Mouse (Mus musculus) thymus, postnatal 0 days (tissue): ENCODE results near the gene Klf9. TPM values are rescaled to one million over a fixed set of nuclear protein-coding genes. Genes with fewer than 3 reads are reported as not detected.
A peak's percentile ranks its signal among the peaks of the same experiment; 100 is the strongest.

Experiments used
- DNase-seq: peaks from one replicate; pipeline ENCODE4 v3.0.0-alpha.2; 2015; ENCODE audit warnings: low spot score
- polyA plus RNA-seq: library from polyadenylated mRNA; unstranded; fragments of >200 nt; fragmentation: Nextera tagmentation; extraction: Ambion mirVana; gene quantifications from 2 replicates; pipeline ENCODE4 v1.2.1, GENCODE M21; 2015

Klf9 gene
- 2.7 and 2.8 TPM in 2 replicates for polyA plus RNA-seq

DNA sequence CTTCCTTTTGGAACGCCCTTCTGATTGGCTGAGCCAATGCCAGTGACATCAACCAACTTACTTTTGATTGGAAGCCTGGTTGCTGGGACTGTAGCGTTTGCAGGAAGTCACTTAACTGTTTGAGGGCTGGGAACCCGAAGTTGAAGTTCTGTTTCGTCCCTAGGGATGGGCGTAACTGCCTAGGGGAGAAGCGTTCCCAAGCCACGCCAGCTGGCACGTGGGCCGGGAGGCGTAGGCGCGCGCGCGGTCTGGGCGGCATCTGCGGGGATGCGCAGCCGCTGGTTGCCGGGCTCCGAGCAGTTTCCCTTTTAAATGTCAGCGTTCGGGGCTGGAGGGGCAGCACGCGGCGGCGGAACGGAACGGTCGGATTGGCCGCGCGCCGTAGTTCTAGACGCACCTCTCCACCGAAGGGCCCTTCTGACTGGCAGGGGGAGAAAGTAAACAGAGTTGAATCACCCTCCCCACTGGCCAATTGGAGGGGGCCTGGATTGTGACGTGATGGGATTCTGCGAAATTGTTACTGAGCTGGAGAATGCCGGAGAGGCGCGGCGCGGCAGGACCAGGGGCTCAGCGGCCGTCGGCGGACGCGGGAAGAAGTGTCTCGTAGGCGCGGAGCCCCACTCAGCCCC is at the start of gene Klf9:
TSS of gene Klf9 (plus strand) at position 538 of the 629 bp plus-strand sequence.
- peak; percentile 77 for DNase-seq

DNA sequence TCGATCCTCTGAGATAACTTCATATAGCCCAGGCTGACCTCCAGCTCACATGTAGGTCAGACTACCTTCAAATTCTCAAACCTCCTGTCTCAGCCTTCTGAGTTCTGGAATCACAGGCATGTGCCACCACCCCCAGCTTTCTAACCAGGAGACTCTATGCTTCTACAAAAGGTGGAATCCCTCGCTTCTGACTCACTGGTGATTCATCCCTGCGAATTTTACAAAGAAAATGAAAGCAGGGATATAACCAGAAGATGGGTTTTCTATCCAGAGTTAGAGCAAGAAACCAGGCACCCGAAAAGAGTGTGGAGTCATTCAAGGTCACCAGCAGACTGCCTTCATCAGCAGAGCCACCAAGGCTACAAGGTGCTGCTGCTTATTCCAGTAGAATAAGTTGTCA is 49.4 kb upstream of the Klf9 start:
- no peak for DNase-seq

DNA sequence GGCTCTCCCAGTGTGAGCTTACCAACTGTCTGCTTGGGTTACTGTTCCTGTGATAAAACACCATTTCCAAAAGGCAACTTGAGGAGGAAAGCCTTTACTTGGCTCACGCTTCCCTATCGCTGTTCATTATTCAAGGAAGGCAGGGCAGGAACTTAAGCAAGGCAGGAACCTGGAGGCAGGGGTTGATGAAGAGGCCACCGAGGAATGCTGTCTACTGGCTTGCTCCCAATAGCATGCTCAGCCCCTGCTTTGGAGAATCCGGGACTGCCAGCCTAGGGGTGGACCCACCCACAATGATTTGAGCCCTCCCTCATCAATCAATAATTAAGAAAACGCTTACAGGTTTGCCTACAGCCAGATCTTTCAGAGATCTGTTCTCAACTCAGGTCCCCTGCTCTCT is 47.5 kb upstream of the Klf9 start:
- no peak for DNase-seq

DNA sequence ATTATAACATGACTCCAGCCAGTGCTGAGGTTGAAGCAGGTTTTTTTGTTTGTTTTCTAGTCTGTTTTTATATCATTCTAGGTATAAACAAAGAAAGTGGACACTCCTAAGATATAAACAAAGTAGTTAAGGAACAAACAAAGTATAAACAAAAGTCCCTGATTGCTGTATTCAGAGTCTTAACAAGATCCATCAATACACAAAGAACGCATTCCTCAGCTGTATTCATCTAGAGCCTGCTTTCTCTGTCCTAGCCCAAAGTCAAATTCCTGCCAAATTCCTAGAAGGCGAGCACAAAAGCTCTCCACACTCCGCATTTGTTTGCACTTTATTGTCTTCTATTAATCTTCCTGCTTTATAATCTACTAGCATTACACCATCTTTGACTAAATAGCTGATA is 46.1 kb upstream of the Klf9 start:
- DNase-seq: no peak

DNA sequence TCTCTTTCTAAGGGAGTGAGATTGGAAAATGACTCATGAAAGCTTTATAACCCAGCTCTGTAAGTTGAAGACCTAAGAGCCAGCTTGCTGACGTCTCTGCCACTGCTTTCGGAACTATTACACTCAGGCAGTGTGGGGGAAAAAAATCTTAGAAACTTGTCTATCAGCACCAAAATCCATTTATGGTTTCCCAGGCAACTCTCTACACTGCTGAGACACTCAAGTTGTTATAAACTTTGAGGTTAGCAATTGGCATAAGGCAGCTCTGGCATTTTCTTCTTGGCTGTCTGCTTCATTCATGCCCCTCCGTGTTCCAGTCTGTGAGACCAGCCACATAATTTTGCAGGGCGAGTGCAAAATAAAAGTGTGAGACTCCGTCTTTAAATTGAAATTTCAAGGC is 34.2 kb upstream of the Klf9 start:
- no peak for DNase-seq

DNA sequence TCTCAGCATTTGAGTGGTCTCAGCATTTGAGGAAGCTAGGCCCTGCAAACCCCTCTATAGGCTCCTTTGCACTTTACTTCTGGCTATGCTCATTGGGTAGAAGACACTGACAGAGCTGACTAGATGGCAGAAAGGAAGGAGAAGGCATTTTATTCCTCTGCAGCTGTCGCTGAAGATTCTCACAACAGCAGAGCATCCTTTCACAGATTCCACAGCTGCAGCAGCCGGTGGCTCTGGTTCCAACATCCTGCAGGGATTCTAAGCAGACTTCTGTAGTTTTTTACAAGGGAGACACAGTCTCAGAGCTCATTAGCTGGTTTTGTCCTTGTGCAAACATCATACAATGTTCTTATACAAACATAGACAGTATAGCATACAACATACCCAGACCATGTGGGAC is 33.7 kb upstream of the Klf9 start:
- DNase-seq: no peak

DNA sequence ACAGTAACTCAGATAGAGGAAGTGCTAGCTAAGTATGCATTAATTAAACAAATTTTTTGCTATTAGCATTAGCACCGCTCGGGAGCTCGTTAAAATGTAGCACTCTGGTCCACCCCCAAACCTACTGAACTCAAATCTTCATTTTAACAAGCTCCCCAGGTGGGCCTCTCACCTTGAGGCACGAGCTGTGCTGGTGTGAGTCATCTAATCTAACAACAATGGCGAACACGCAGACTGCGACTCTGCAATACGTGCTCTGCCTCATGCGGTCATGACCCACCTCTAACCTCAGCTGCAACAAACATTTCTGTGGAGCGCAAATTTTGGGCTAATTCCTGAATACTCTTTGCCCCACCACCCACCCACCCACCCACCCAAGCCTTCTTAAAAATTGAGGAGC is 19.2 kb upstream of the Klf9 start:
- DNase-seq: no peak

DNA sequence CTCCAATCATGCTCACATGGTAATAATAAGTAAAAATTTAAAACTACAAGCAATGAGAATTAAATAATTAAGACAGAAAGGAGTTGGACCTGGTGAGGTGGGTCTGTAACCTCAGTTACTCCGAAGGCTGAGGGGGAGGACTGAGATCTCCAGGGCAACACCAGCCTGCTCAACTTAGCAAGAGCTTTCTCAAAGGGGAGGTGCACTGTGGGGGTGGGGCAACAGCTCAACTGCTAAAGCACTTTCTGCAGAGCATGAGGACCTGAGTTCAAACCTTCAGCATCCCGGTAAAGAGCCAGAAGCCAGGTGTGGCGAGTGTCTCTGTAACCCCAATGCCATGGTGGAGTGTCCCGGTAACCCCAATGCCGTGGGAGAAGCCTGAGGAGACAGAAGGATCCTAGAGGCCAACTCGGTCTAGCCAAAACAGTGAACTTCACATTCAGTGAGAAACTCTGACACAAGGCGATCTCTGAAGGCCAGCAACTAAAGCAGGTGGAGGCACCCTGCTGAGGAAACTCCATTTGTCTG is 16.9 kb upstream of the Klf9 start:
- no peak for DNase-seq

DNA sequence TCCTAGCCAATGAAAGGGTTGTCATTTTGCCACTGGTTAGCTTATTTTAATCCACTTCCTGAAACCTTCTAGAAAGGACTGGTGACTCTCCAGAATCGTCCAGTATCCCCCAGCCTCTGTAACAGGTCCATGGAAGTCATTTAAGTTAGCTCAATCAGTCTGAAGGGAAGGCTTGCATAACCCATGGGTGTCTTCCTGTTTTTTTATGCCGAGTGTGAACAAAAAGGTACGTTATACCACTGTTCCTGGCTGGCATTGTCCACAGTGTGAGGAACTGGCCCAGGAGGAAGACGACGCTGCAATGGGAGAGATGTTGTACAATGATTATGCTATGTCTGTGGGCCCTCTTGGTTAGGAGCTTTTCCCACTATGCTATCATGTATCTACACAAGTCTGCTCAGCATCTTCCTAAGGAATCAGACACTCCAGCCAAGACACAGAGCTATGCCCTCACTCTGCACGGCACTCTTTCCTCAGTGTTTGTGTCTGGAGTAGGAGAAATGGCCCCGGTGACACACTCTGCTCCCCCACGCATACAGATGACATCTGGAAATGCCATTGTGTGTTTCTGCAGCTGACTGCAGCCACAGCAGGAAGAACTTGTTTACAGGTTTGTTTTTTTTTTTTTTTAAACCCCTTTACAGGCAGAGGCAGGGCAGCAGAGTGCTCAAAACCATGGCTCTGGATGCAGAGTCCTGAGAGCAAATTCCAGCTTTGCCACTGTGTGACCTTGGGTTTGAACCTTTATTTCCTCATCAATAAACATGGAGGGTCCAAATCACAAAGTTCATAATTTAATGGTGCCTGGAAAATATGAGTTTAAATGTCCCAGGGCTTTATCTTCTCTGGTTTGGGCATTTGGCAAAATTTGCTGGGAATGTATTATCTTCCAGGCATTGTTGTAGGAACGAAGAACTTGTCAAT is 15.5 kb upstream of the Klf9 start:
- DNase-seq: no peak

DNA sequence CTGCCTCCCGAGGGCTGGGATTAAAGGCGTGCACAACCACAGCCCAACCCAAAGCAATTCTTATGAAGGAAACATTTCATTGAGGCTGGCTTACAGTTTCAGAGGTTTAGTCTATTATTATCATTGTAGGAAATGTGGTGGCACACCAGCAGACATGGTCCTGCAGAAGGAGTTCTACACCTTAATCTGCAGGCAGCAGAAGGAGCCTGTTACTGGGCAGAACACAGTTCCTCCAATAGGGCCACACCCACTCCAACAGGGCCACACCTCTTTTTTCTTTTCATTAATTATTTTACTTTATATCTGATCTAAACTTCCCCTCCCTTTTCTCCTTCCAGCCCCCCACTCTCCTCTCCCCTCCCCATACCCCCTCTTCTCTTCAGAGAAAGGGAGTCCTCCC is 11.1 kb upstream of the Klf9 start:
- DNase-seq: no peak

DNA sequence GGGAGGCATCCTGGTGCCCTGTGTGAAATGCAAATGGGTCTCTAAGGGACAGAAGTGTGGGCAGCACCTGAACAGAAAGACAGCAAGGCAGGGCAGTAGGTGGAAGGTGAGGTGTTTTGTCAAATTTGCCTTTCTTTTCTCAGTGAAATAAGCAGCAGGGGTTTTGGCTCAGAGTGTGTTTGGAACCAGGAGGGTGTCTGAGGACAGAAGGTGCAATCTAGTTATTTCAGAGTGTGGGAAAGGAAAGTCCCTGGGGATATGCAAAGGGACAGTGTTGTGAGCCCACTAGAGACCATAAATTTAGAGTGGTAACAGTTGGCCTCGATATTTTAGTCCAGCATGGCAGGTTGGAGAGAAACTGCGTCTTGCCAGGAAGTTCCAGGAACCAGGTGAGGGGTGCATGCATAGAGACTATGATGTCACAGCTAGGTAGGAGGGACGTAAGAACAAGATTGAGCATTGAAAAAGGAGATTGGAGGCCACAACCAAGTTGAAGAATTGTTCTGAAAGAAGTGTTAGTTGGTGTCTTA is 8.9 kb upstream of the Klf9 start:
- DNase-seq: no peak

DNA sequence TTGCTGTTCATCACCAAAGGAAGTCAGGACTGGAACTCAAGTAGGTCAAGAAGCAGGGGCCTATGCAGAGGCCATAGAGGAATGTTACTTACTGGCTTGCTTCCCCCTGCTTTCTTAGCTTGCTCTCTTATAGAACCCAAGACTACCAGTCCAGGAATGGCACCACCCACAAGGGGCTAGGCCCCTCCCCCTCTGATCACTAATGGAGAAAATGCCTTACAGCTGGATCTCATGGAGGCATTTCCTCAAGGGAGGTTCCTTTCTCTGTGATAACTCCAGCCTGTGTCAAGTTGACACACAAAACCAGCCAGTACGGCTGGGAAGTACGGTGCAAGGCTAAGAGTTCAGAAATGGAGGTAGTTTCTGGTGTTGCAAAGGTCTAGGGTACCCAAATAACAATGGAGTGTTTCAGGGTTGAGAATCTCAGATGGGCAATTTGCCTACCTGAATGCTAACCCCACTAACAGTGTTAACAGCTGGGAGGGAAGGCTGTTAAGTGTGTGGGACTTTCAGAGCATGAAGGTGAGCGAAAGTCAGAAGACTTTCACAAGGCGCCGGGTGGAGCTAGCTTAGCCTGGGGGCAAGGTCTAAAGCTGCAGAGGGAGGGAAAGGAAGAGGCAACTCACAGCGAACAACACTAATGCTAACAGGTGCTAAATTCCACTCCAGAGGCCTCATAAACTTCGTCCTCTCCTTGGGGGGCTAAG is 8.2 kb upstream of the Klf9 start:
- DNase-seq: no peak

DNA sequence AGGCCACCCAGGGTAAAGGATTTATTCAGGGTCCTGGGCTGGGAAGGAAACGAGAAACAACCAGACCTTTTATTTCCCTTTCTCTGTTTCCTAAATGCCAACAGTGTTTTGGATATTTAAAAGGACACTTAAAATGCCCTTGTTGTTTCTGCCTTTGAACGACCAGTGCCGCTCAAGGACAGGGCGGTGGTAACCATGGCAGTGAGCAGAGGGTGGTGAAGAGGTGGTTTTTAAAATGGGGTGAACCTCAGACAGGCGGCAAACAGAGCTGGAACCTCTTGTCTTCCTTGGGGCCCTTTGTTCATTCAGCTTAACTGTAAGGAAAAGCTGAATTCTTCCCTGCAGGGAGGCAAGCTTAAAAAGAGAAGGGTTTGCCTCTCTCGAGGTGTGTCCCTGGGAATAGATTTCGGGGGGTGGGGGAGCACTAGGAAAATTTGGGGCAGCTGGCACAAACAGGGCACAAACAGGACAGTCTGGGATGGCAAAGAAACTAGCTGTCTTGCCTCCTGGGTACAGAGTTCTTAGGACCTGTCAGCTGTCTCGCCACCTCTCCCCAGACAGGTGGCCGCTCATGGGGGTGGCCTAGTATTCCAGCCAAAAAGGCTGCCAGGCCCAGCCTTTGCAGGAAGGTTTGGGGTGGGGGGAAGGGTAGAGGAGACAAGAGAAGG is 7.5 kb upstream of the Klf9 start:
- no peak for DNase-seq

DNA sequence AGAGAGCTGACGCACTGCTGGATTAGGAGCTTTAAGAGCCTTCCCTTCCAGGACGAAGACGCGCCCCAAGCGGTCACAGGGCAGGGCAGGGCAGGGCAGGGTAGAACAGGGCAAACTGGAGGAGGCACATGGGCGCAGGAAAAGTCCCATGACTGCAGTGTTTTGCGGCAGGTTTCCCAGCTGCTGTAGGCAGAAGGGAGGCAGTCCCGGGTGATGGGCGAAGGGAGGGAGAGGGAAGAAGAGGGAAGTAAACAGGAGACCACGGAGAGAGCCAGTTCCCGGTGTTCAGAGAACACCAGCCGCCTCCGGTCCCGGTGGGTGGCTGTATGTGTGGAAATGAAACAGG is 7.0 kb upstream of the Klf9 start:
- no peak for DNase-seq

DNA sequence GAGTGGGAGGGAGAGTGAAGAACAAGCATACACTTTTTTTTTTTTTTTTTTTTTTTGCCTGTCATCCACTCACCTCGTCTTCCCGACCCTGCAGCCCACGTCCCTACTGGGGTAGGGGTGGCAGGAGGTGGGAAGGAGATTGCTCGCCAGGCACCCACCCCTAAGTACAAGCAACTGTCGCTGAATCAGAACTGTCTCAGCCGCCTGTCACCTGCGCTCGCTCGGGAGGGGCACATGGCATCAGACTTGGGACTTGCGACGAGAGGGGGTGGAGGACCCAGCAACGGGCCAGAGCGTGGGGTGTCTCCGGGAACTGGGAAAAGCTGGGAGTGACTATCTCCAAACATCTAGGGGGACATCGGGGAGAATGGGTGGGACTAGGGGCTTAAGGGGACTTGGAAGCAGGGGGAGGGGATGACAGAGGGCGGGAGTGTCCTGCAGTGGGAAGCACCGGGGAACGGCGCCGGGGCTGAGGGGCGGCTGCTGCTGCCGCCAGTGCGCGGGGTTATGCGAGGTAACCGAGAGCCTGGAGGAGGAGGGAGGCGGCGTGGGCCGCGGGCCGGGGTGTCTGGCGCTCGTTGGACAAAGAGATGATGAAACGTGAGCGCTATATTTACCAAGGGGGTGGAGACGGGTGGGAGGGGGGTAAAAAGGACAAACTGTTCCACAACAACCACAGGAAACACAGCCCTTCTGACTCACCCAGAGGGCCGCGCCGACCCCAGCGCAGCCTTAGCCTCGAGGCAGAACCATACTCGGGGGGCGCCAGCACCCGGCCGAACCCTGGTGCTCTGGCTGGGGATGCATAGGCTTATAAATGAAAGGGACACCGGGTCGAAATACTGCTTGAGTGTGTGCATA is 6.4 kb upstream of the Klf9 start:
- DNase-seq: peak; percentile 12

DNA sequence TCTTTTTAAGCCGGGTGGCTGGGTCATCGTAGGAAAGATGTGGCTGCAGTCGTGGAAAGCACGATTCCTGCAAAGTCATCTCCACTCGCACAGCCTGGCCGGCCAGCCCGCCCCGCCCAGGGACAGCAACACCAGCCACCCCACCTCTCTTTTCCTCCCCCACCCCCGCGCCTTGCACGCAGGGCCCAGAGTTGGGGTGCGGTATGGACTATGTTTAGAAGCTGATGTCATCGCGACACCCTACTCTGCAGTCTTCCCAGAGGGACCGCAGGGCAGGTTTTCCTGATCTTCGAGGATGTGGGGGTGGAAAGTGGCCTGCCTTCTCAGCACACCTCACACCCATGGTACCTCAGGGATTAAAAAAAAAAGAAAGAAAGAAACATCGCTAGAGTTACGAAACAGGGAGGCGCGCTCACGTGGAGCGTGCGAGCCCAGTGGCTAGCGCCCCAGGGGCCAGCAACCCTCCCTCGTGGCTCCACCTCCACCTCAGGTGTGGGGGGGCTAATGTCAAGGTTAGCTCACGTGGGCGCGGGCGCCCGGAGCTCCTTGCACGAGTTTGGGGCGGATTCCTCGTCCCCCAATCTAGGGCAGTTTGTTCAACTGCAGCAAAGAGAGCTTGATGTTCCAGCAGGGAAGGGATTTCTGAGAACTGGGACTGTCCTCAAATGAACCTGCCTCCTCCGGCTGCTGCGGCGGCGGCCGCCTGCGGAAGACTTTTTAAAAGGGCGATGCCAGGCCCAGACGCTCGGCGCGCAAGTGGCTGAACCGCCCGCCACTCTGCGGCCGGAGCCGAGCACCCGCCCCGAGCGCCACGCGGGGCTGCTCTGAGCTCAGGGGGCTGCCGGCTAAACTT is 5.5 kb upstream of the Klf9 start:
- peak; percentile 29 for DNase-seq

DNA sequence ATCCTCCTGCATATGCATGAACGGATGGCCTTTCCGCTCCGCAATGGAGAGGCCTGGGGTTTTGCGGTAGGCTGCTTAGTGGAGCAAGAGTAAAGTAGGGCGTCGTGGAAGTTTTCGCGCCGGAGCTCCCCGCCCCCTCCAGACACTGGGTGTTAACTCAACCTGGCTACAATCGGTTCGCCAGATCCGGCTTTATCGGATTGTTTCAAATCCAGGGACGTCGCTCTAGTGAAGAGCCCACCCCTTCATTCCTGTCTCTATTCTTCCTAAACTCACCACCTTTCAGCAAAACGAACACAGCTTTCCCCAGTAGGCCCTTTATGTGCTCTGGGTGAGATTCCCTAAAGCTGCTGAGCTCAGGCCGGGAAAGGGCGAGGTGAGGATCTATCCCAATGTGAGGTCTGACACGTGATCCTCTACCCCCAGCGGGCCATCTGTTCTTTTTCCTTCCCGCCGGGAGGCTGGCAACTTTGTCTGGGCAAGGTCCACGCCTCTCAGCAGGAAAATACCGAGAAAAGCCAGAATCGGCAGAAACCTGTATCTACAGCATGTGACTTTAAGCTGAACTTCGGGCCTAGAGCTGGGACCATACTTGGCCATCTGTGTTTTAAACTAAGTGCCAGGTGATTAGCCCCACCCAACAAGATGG is 4.7 kb upstream of the Klf9 start:
- no peak for DNase-seq

DNA sequence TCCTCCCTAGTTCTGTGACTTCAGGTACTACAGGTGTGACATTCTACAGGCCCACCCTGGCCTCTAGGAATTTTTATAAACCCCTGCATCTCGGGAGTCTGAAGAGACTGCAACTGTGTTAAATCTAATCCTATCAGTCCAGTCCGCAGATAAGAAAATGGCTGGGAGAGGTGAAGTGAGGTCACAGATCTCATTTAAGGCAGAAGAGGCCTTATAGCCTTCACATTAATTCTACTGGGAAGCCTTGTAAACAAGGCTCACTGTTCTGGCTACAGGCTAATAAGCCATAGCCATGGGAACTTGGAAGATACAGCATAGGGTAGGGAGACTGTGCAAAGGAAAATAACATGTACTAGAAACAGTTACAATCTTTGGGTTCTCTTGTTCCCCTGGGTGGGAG is 3.7 kb upstream of the Klf9 start:
- DNase-seq: no peak
